Mouse (Mus musculus) right cerebral cortex, postnatal 25 days (tissue): ENCODE data around the gene Artn.
A peak's percentile ranks its signal among the peaks of the same experiment; 100 is the strongest.

Experiments used
- DNase-seq: peaks from one replicate; pipeline ENCODE4 v3.0.0; 2022

Artn gene

DNA sequence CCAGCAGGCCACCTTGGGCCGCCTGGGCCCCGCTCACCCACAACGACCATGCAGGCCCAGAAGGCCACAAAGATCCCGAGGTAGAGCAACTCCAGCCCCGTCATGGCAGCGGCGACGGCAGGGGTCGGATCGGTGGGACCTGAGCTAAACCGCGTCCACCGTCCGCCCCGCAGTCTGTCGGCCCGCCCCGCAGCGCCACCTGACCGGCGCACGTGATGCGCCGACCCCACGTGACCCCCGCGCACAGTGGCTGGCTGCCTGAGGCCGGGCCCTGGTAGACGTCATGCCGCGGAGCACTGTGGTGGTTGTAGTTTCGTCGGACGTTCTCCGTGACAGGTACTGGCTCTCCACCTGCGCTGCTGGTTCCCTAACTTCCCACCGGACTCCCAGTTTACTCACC is 42.4 kb downstream of the Artn start, which contains the start of gene Atp6v0b:
Gene Atp6v0b, minus strand, starts transcription at position 201 of the 400 bp plus-strand sequence.
- DNase-seq, result peak; percentile 96

DNA sequence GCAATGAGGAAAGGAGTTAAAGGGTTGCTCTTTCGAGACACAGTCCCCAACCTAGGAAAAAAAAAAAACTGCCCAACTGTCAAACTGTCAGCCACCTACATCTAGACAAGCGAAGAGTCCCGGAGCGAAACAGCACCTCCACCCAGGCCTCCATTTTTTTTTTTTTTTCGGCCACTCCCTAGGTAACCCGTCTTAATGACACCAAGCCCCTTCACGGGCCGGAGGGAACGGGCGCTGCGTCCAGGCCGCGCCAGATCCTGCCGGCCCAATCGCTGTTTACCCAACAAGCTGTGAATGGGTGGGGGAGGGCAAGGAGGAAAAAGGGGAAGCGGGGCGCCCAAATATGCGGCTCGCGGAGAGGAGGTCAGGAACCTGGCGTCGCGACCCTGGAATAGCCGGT is 42.9 kb downstream of the Artn start:
- no peak for DNase-seq

DNA sequence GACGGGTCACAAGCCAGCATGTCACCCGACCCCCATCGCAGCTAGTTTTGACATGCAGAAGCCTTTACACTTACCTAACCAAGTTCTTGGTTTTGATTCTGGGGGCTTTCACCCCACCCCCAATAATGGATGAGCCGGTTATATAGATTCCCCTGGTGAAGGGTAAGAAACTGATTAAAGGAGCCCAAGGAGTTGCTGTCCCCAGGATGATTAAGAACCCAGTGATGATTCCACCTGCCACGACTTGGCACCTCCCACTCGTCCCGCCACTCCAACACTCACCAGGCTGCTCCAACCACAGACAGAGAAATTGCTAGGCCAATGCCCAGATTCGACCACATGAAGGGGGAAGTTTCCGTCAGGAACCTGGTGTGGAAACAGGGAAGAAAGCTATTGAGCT is 43.6 kb downstream of the Artn start:
- DNase-seq, result no peak

DNA sequence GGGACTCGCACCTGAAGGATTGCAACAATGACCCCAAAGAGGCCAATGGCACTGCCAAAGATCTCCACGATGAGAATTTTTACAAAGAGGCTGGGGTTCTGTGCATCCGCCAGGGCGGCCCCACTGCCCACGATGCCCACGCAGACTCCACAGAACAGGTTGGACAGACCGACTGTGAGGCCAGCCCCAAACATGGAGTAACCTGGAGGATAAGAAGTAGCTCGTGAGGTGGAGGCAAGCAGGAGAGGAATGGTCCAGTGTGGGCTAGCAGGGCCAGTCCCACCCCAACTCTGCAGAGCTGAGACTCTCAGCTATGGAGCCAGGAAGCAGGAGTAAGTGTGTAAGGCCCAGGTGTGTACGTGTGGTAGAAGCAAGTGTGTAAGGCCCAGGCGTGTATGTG is 44.5 kb downstream of the Artn start:
- DNase-seq, result no peak

DNA sequence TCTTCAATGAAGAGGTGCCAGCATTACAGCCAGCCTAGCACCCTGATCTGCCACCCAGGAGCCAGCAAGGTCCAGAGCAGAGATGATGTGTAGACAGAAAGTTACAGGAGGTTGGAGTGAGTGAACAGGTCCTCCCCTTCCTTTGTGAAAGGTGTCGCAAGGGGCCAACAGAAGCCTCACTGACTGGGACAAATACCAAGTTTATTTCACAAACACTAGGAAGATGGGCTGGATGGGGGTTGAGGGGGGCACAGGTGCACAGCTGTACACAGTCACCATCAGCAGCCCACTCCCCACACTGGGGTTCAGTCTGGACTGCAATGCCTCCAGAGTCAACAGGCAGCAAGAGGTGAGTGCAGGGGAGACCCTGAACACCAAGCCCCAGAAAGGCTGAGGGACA is 45.4 kb downstream of the Artn start:
- DNase-seq, result no peak

DNA sequence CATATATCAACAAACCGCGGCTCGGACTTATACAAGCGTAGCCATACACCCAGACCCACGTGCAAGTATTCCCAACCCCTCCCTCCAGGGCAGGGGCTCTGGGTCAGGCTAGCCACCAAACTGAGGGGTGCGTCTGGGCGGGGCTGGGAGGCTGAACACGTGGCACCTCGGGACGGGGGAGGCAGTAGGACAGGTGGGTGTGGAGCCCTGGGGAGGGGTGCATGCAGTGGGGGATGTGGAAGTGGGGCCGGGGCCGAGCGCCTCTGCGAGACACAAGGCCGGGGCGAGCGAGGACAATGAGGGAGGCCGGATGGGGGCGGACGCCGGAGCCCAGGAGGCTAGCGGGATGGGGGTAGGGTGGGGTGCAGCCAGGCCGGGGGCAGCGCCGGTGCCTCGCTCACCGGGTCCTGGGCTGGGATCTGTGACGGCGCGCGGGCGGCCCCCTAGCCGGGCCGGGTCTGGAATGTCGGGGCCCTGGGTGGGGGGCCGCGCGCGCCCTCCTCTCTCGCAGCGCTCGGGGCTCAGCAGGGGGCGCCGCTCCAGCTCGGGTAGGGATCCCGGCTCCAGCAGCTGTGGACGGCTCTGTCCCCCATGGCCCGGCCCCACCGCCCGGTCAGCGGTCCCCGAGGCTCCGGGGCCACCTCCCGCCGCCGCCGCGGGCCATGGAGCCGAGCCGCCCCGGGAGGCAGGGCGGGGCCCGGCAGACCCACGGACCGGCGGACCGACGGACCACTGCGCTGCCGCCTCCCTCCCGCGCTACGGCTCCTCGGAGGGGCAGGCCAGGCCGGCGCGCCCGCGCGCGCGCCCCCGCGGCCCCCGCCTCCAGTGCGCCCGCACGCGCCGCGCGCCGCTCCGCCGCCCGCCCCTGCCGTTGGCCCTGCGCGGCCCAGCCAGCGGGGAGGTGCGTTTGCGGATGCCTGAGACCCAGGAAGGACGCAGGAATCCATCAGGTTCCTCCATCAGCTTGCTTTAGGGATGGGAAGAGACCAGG is 46.6 kb downstream of the Artn start, which contains the start of gene B4galt2:
Gene B4galt2, minus strand, starts transcription at position 787 of the 991 bp plus-strand sequence.
- DNase-seq, result peak; percentile 81

DNA sequence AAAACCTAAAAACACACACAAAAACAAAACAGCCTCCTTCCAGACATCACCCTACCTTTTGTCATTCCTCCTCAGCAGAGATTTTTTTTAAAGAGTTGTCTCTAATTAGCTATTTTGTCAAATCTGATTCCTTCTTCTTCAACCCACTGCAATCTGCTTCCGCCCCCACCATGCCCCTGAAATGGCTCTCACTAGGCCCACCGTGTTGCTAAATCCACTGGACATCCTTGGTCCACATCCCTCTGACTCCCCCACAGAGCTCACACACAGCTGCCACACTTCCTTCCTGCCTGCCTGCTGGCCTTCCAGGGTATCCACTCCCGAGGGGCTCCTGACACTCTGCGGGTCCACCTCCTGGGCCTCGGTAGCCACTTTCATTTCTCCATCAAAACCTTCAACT is 50.9 kb downstream of the Artn start:
- DNase-seq, result no peak

DNA sequence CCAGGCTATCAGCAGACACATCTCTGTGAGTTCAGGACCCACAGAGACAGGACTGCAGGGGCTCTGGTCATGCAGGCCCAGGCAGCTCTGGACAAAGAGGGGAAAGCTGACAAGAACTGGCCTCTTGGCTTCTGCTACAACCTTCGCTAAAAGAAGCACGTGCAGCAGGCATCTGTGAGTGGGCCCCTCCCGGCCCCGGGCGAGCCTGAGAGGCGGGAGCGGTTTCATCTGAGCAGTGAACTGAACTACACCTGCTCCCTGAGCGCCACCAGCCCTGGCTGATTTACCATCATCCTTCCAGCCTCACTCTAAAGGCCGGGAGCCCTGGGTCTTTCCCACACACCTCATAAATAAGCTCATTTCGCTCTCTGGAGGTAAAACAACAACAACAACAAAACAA is 51.3 kb downstream of the Artn start:
- no peak for DNase-seq
